ENCODE assay signal across 25 mouse cellular contexts in genomic region chr3:156791234-156791633, GRCm38 (mm10).
DNase-seq lines count a peak whose midpoint lies in the region; ATAC-seq and TF ChIP-seq lines count a peak whose summit lies in the region.
"Had no signal": no experiment of that assay in that cellular context is flagged by ENCODE, and none has a peak within 500 bp of the region (broad histone marks: within the 10 kb centered on the region; RNA-seq: fewer than 3 reads in every experiment).

No protein-coding gene starts in this region.

- H3K4me1 ChIP-seq in forebrain, embryonic 14.5 days (ENCODE audit: control insufficient read depth, insufficient read depth, low read length), result peaks cover 3% of the 10 kb centered on the region
- H3K4me1 ChIP-seq in forebrain, embryonic 15.5 days, result peaks cover 3% of the 10 kb centered on the region
- peaks cover 13% of the 10 kb centered on the region; the same call in 1 of the 2 replicates for H3K4me1 ChIP-seq in cortical plate, adult 2 months (ENCODE audit: control insufficient read depth, insufficient read depth, low read length)
- H3K4me1 ChIP-seq in hindbrain, embryonic 16.5 days (ENCODE audit: control insufficient read depth, insufficient read depth, low read depth, low read length), result no peaks in the 10 kb centered on the region
- H3K4me1 ChIP-seq: limb, embryonic 13.5 days; liver, embryonic 12.5 days; stomach, embryonic 15.5 days had no signal

- H3K4me3 ChIP-seq in forebrain, embryonic 14.5 days (ENCODE audit: low read depth, low read length), result no peak overlapping the region
- H3K4me3 ChIP-seq in forebrain, embryonic 15.5 days, result no peak overlapping the region
- H3K4me3 ChIP-seq in cortical plate, adult 2 months (ENCODE audit: insufficient read depth, low read length), result no peak overlapping the region
- H3K4me3 ChIP-seq in hindbrain, embryonic 16.5 days (ENCODE audit: low read length), result no peak overlapping the region
- H3K4me3 ChIP-seq: heart, embryonic 12.5 days; hindbrain, embryonic 12.5 days; limb, embryonic 13.5 days; liver, embryonic 12.5 days; myocyte; neural tube, embryonic 13.5 days; stomach, embryonic 15.5 days had no signal

- H3K27ac ChIP-seq in forebrain, embryonic 14.5 days (ENCODE audit: low read depth, low read length), result no peak overlapping the region
- H3K27ac ChIP-seq in forebrain, embryonic 15.5 days (replicated peaks), result no peak overlapping the region
- peak overlapping the region; percentile 84; the same call in 1 of the 2 replicates for H3K27ac ChIP-seq in cortical plate, adult 2 months (ENCODE audit: insufficient read depth, low read length)
- no peak overlapping the region for H3K27ac ChIP-seq in hindbrain, embryonic 16.5 days (ENCODE audit: low read depth, low read length)
- H3K27ac ChIP-seq: hindbrain, embryonic 12.5 days; kidney, postnatal 0 days; limb, embryonic 13.5 days; liver, embryonic 12.5 days; neural tube, embryonic 13.5 days; stomach, embryonic 15.5 days had no signal

- peak; percentile 66 for DNase-seq in cerebellum, adult 9-10 months
- no peak for DNase-seq in cerebellum, adult 8-10 months
- DNase-seq in forebrain, embryonic 14.5 days (ENCODE audit: low spot score), result peak; percentile 38
- peak; percentile 95 for DNase-seq in Muller cell, postnatal 12 days (ENCODE audit: inconsistent ontology term)
- no peak for DNase-seq in lung, adult 18-20 months
- DNase-seq: adrenal gland, adult 8-10 months; gastrocnemius, postnatal 25 days; heart, adult 18-20 months; heart, postnatal 14 days; lung, adult 2 months; lung, postnatal 14 days; thymus, postnatal 25 days had no signal

- no peaks in the 10 kb centered on the region for H3K27me3 ChIP-seq in forebrain, embryonic 14.5 days (replicated peaks; ENCODE audit: control insufficient read depth, insufficient read depth, low read length)
- H3K27me3 ChIP-seq in forebrain, embryonic 15.5 days, result no peaks in the 10 kb centered on the region
- H3K27me3 ChIP-seq in hindbrain, embryonic 16.5 days (replicated peaks; ENCODE audit: control insufficient read depth, insufficient read depth, low read length), result no peaks in the 10 kb centered on the region
- H3K27me3 ChIP-seq: heart, embryonic 12.5 days; hindbrain, embryonic 12.5 days; limb, embryonic 13.5 days; liver, embryonic 12.5 days; neural tube, embryonic 13.5 days; stomach, embryonic 15.5 days had no signal

- no peaks in the 10 kb centered on the region for H3K9me3 ChIP-seq in forebrain, embryonic 14.5 days (replicated peaks; ENCODE audit: control insufficient read depth, low read length)
- H3K9me3 ChIP-seq in forebrain, embryonic 15.5 days, result no peaks in the 10 kb centered on the region
- H3K9me3 ChIP-seq in hindbrain, embryonic 16.5 days (ENCODE audit: control insufficient read depth, low read length), result no peaks in the 10 kb centered on the region
- H3K9me3 ChIP-seq: heart, embryonic 12.5 days; hindbrain, embryonic 12.5 days; limb, embryonic 13.5 days; liver, embryonic 12.5 days; neural tube, embryonic 13.5 days; stomach, embryonic 15.5 days had no signal

- no peak for TF ChIP-seq POLR2A in cortical plate, adult 2 months (IDR thresholded peaks at IDR 0.05; ENCODE audit: extremely low read depth, insufficient read depth, low read length)

- ATAC-seq in forebrain, embryonic 14.5 days, result peak; percentile 67; the same call in 1 of the 2 replicates
- ATAC-seq in forebrain, embryonic 15.5 days (replicated peaks), result no peak
- ATAC-seq in hindbrain, embryonic 16.5 days, result no peak
- ATAC-seq: activated CD4-positive, CD25-positive, alpha-beta regulatory T cell, adult 4 months; liver, embryonic 12.5 days; midbrain, embryonic 16.5 days had no signal

- H3K9ac ChIP-seq in forebrain, embryonic 14.5 days (ENCODE audit: low read length), result no peak overlapping the region
- no peak overlapping the region for H3K9ac ChIP-seq in forebrain, embryonic 15.5 days (replicated peaks)
- H3K9ac ChIP-seq in hindbrain, embryonic 16.5 days (ENCODE audit: low read depth, low read length), result no peak overlapping the region
- H3K9ac ChIP-seq: heart, embryonic 12.5 days; hindbrain, embryonic 12.5 days; limb, embryonic 13.5 days; liver, embryonic 12.5 days; neural tube, embryonic 13.5 days; stomach, embryonic 15.5 days had no signal

- H3K4me2 ChIP-seq in forebrain, embryonic 14.5 days (ENCODE audit: low read length), result no peak overlapping the region
- no peak overlapping the region for H3K4me2 ChIP-seq in forebrain, embryonic 15.5 days (replicated peaks)
- H3K4me2 ChIP-seq in hindbrain, embryonic 16.5 days (ENCODE audit: low read length), result no peak overlapping the region
- H3K4me2 ChIP-seq: heart, embryonic 12.5 days; hindbrain, embryonic 12.5 days; limb, embryonic 13.5 days; liver, embryonic 12.5 days; neural tube, embryonic 13.5 days; stomach, embryonic 15.5 days had no signal

- no peak for TF ChIP-seq CTCF in cortical plate, adult 2 months (IDR thresholded peaks at IDR 0.05; ENCODE audit: extremely low read depth, insufficient read depth, low read length)

- H3K36me3 ChIP-seq in forebrain, embryonic 14.5 days (ENCODE audit: control insufficient read depth, insufficient read depth, low read length), result no peaks in the 10 kb centered on the region
- H3K36me3 ChIP-seq in forebrain, embryonic 15.5 days, result no peaks in the 10 kb centered on the region
- H3K36me3 ChIP-seq in hindbrain, embryonic 16.5 days (ENCODE audit: control insufficient read depth, insufficient read depth, low read length), result no peaks in the 10 kb centered on the region
- H3K36me3 ChIP-seq: heart, embryonic 12.5 days; hindbrain, embryonic 12.5 days; limb, embryonic 13.5 days; liver, embryonic 12.5 days; neural tube, embryonic 13.5 days; stomach, embryonic 15.5 days had no signal

Comparison
In these comparisons a context has a peak if more than half of its experiments do, and no peak if none do; other contexts are left out.
1. DNase-seq: peak in cerebellum, adult 9-10 months (single experiment), forebrain, embryonic 14.5 days (single experiment) and Muller cell, postnatal 12 days (single experiment); none in cerebellum, adult 8-10 months (single experiment) and lung, adult 18-20 months (0 of 2).